ENCODE assay signal across 34 mouse cellular contexts in genomic region chr4:35127759-35128158, GRCm38 (mm10). TPM values are rescaled to one million over a fixed set of nuclear protein-coding genes. Genes with fewer than 3 reads are reported as not detected.
DNase-seq lines count a peak whose midpoint lies in the region; ATAC-seq and TF ChIP-seq lines count a peak whose summit lies in the region.
"Had no signal": no experiment of that assay in that cellular context is flagged by ENCODE, and none has a peak within 500 bp of the region (broad histone marks: within the 10 kb centered on the region; RNA-seq: fewer than 3 reads in every experiment).

No protein-coding gene starts in this region.

- WGBS in intestine, embryonic 16.5 days: 50% methylated on average over 6 of the region's 6 CpGs
- 59% methylated on average over 6 of the region's 6 CpGs for WGBS in intestine, postnatal 0 days
- 56% methylated on average over 6 of the region's 6 CpGs for WGBS in liver, postnatal 0 days (ENCODE audit: insufficient replicate concordance)

- H3K4me1 ChIP-seq in intestine, embryonic 16.5 days (ENCODE audit: control insufficient read depth, insufficient read depth, low read length): peaks cover 29% of the 10 kb centered on the region
- H3K4me1 ChIP-seq in intestine, postnatal 0 days (replicated peaks; ENCODE audit: control insufficient read depth, insufficient read depth, low read length): peaks cover 2% of the 10 kb centered on the region; the same call in 1 of the 2 replicates
- H3K4me1 ChIP-seq in liver, postnatal 0 days (ENCODE audit: insufficient read depth): peaks cover 23% of the 10 kb centered on the region
- H3K4me1 ChIP-seq: embryonic facial prominence, embryonic 15.5 days had no signal

- TF ChIP-seq EP300 in liver, postnatal 0 days (IDR thresholded peaks at IDR 0.05; ENCODE audit: low read depth): no peak

- ATAC-seq in intestine, embryonic 16.5 days: no peak
- no peak for ATAC-seq in intestine, postnatal 0 days
- ATAC-seq in liver, postnatal 0 days: no peak
- ATAC-seq: activated CD4-positive, CD25-positive, alpha-beta regulatory T cell, adult 4 months; CD4-positive, CD25-positive, alpha-beta regulatory T cell, adult 4 months; forebrain, embryonic 14.5 days; lung, postnatal 0 days had no signal

- no peaks in the 10 kb centered on the region for H3K36me3 ChIP-seq in intestine, embryonic 16.5 days (ENCODE audit: control insufficient read depth, insufficient read depth, low read length)
- no peaks in the 10 kb centered on the region for H3K36me3 ChIP-seq in intestine, postnatal 0 days (ENCODE audit: control insufficient read depth, insufficient read depth)
- no peaks in the 10 kb centered on the region; the same call in 1 of the 2 replicates for H3K36me3 ChIP-seq in liver, postnatal 0 days (replicated peaks; ENCODE audit: insufficient read depth, low read length)
- H3K36me3 ChIP-seq: embryonic facial prominence, embryonic 10.5 days; embryonic facial prominence, embryonic 15.5 days; heart, embryonic 13.5 days; hindbrain, embryonic 15.5 days; limb, embryonic 13.5 days; stomach, embryonic 15.5 days had no signal

- DNase-seq in kidney, postnatal 10 days: peak; percentile 30
- DNase-seq in kidney, adult 9 months: no peak
- peak; percentile 15 for DNase-seq in retina, postnatal 1 day
- no peak for DNase-seq in retina, embryonic 14.5 days (ENCODE audit: low spot score)
- DNase-seq in liver, postnatal 0 days: no peak
- no peak for DNase-seq in cerebellum, postnatal 25 days
- DNase-seq: adrenal gland, adult 2 months; adrenal gland, postnatal 36 days; cerebellum, adult 18-20 months; gastrocnemius, postnatal 25 days; heart, adult 18-20 months; heart, postnatal 10 days; lung, adult 18-20 months; lung, postnatal 4 days; midbrain, embryonic 14.5 days; right cerebral cortex, postnatal 25 days had no signal

- 0 out of 2 replicates have a peak overlapping the region, but pooled peaks have one; percentile 11 for H3K27ac ChIP-seq in intestine, embryonic 16.5 days (ENCODE audit: low read length)
- no peak overlapping the region for H3K27ac ChIP-seq in intestine, postnatal 0 days (ENCODE audit: low read depth, low read length)
- H3K27ac ChIP-seq in liver, postnatal 0 days (ENCODE audit: low read depth): peak overlapping the region; percentile 72; the same call in 1 of the 2 replicates
- H3K27ac ChIP-seq: embryonic facial prominence, embryonic 10.5 days; embryonic facial prominence, embryonic 15.5 days; heart, embryonic 13.5 days; hindbrain, embryonic 15.5 days; left cerebral cortex, adult 2 months; limb, embryonic 13.5 days; stomach, embryonic 15.5 days had no signal

- H3K4me2 ChIP-seq in intestine, embryonic 16.5 days (ENCODE audit: low read depth, low read length): no peak overlapping the region
- H3K4me2 ChIP-seq in intestine, postnatal 0 days (replicated peaks; ENCODE audit: low read depth): no peak overlapping the region
- H3K4me2 ChIP-seq in liver, postnatal 0 days (ENCODE audit: low read depth, low read length): no peak overlapping the region
- H3K4me2 ChIP-seq: embryonic facial prominence, embryonic 15.5 days; heart, embryonic 13.5 days; hindbrain, embryonic 15.5 days; limb, embryonic 13.5 days; stomach, embryonic 15.5 days had no signal

- no peak overlapping the region for H3K4me3 ChIP-seq in intestine, embryonic 16.5 days (ENCODE audit: low read length)
- no peak overlapping the region for H3K4me3 ChIP-seq in intestine, postnatal 0 days (ENCODE audit: low read depth, low read length)
- H3K4me3 ChIP-seq in liver, postnatal 0 days (ENCODE audit: low read depth, low read length): no peak overlapping the region
- H3K4me3 ChIP-seq: embryonic facial prominence, embryonic 10.5 days; embryonic facial prominence, embryonic 15.5 days; heart, embryonic 13.5 days; hindbrain, embryonic 15.5 days; left cerebral cortex, adult 2 months; limb, embryonic 13.5 days; megakaryocyte, embryonic 14.5 days; stomach, embryonic 15.5 days had no signal

- no peak overlapping the region for H3K9ac ChIP-seq in intestine, embryonic 16.5 days (ENCODE audit: low read depth, low read length)
- H3K9ac ChIP-seq in intestine, postnatal 0 days (ENCODE audit: low read depth, low read length): no peak overlapping the region
- peak overlapping the region; percentile 11; the same call in 1 of the 2 replicates for H3K9ac ChIP-seq in liver, postnatal 0 days (replicated peaks)
- H3K9ac ChIP-seq: embryonic facial prominence, embryonic 15.5 days; heart, embryonic 13.5 days; hindbrain, embryonic 15.5 days; limb, embryonic 13.5 days; stomach, embryonic 15.5 days had no signal

- TF ChIP-seq CTCF in intestine, postnatal 0 days (IDR thresholded peaks at IDR 0.05; ENCODE audit: low read depth): no peak
- no peak for TF ChIP-seq CTCF in liver, postnatal 0 days (IDR thresholded peaks at IDR 0.05; ENCODE audit: low read depth)

- H3K9me3 ChIP-seq in intestine, embryonic 16.5 days (ENCODE audit: control insufficient read depth, low read length): no peaks in the 10 kb centered on the region
- H3K9me3 ChIP-seq in intestine, postnatal 0 days (ENCODE audit: control insufficient read depth): no peaks in the 10 kb centered on the region
- no peaks in the 10 kb centered on the region for H3K9me3 ChIP-seq in liver, postnatal 0 days (ENCODE audit: low read length)
- H3K9me3 ChIP-seq: embryonic facial prominence, embryonic 10.5 days; embryonic facial prominence, embryonic 15.5 days; heart, embryonic 13.5 days; hindbrain, embryonic 15.5 days; limb, embryonic 13.5 days; stomach, embryonic 15.5 days had no signal

- H3K27me3 ChIP-seq in intestine, embryonic 16.5 days (replicated peaks; ENCODE audit: control insufficient read depth, insufficient read depth, low read length): no peaks in the 10 kb centered on the region
- no peaks in the 10 kb centered on the region for H3K27me3 ChIP-seq in intestine, postnatal 0 days (replicated peaks; ENCODE audit: control insufficient read depth, insufficient read depth, low read length)
- H3K27me3 ChIP-seq in liver, postnatal 0 days (ENCODE audit: insufficient read depth, low read length): no peaks in the 10 kb centered on the region
- H3K27me3 ChIP-seq: embryonic facial prominence, embryonic 15.5 days; heart, embryonic 13.5 days; hindbrain, embryonic 15.5 days; megakaryocyte, embryonic 14.5 days; stomach, embryonic 15.5 days had no signal

RNA-seq across cellular contexts. Expression of gene Ifnk, which starts 24.1 kb away (rescaled TPM):
- polyA plus RNA-seq in intestine, embryonic 16.5 days (2015; fragmentation: Nextera tagmentation; extraction: Ambion mirVana): 0.29 and 0.45 TPM in 2 replicates
- polyA plus RNA-seq in intestine, postnatal 0 days (2015; fragmentation: Nextera tagmentation; extraction: Ambion mirVana): 0.25 and 0.51 TPM in 2 replicates
- 0.27 and 0.50 TPM in 2 replicates for polyA plus RNA-seq in liver, postnatal 0 days (2015; fragmentation: Nextera tagmentation; extraction: Ambion mirVana)
- polyA plus RNA-seq: activated CD4-positive, CD25-positive, alpha-beta regulatory T cell, adult 4 months; adrenal gland, adult 2 months; brain, embryonic 14.5 days; cortical plate, adult 2 months; embryonic facial prominence, embryonic 15.5 days; forebrain, embryonic 14.5 days; frontal cortex, adult 2 months; heart, embryonic 13.5 days; midbrain, embryonic 14.5 days; neural tube, embryonic 14.5 days had no signal

RNA-seq across cellular contexts. Expression of gene Mob3b, which starts 29.5 kb away (rescaled TPM):
- polyA plus RNA-seq in intestine, embryonic 16.5 days (2015; fragmentation: Nextera tagmentation; extraction: Ambion mirVana): 27.3 and 27.5 TPM in 2 replicates
- 21.0 and 21.2 TPM in 2 replicates for polyA plus RNA-seq in intestine, postnatal 0 days (2015; fragmentation: Nextera tagmentation; extraction: Ambion mirVana)
- 13.6 and 14.2 TPM in 2 replicates for polyA plus RNA-seq in liver, postnatal 0 days (2015; fragmentation: Nextera tagmentation; extraction: Ambion mirVana)

Comparison
In these comparisons a context has a peak if more than half of its experiments do, and no peak if none do; other contexts are left out.
1. DNase-seq: peak in kidney, postnatal 10 days (single experiment) and retina, postnatal 1 day (single experiment); none in kidney, adult 9 months (single experiment), retina, embryonic 14.5 days (single experiment), liver, postnatal 0 days (single experiment) and cerebellum, postnatal 25 days (0 of 2).